Mouse (Mus musculus): ENCODE data around the gene Lrg1.
"Not testable (repeated sequence)": the region's sequence is repeated elsewhere in the genome, so short reads cannot be mapped to it uniquely, and the experiment has no call there.

GRCm38 (mm10) chr17:56078361-56078760, 43.4 kb downstream of the Lrg1 start:
- not testable (repeated sequence) for TF ChIP-seq CTCF (IDR thresholded peaks at IDR 0.05; ENCODE audit: low read depth, low read length); POLR2A (IDR thresholded peaks at IDR 0.05; ENCODE audit: borderline replicate concordance, low read depth, low read length)

Data from bone marrow macrophage, adult 2 months (primary cell).